Mouse (Mus musculus): ENCODE measurements at regions not wholly inside any gene's neighbourhood (a gene's known extent, or its start where the extent isn't known, plus 50 kb on each side); places are given as distances from the start of the nearest gene placed in this dataset.
A peak's percentile ranks its signal among the peaks of the same experiment; 100 is the strongest.

- H3K4me1 ChIP-seq (ENCODE audit: control insufficient read depth, insufficient read depth, low read length) = no peaks in the 10 kb centered on the region; the same call in 1 of the 2 replicates
- no peak for TF ChIP-seq POLR2A (IDR thresholded peaks at IDR 0.05; ENCODE audit: borderline replicate concordance, control insufficient read depth, low read depth, low read length)
- no peak for TF ChIP-seq CTCF (IDR thresholded peaks at IDR 0.05; ENCODE audit: control insufficient read depth, insufficient read depth, low read length)
- whole genome bisulfite sequencing = 86% methylated on average over 7 of the region's 7 CpGs
- H3K27ac ChIP-seq (ENCODE audit: control insufficient read depth, insufficient read depth, low read depth, low read length, poor library complexity) = no peak overlapping the region
- H3K4me3 ChIP-seq (replicated peaks; ENCODE audit: control insufficient read depth, low read depth, low read length) = no peak overlapping the region
Observed at GRCm38 (mm10) chr2:33966984-33967421, 79.3 kb upstream of the Mvb12b start.

GRCm38 (mm10) chr2:33966389-33966983 is 78.7 kb upstream of the Mvb12b start:
- TF ChIP-seq CTCF (IDR thresholded peaks at IDR 0.05; ENCODE audit: control insufficient read depth, insufficient read depth, low read length) (no peak), POLR2A (IDR thresholded peaks at IDR 0.05; ENCODE audit: borderline replicate concordance, control insufficient read depth, low read depth, low read length) (no peak)
- no peak overlapping the region for H3K4me3 ChIP-seq (replicated peaks; ENCODE audit: control insufficient read depth, low read depth, low read length)
- no peak overlapping the region for H3K27ac ChIP-seq (ENCODE audit: control insufficient read depth, insufficient read depth, low read depth, low read length, poor library complexity)
- no peaks in the 10 kb centered on the region; the same call in 1 of the 2 replicates for H3K4me1 ChIP-seq (ENCODE audit: control insufficient read depth, insufficient read depth, low read length)
- 74% methylated on average over 35 of the region's 35 CpGs for WGBS

- TF ChIP-seq POLR2A (IDR thresholded peaks at IDR 0.05; ENCODE audit: borderline replicate concordance, control insufficient read depth, low read depth, low read length) (no peak), CTCF (IDR thresholded peaks at IDR 0.05; ENCODE audit: control insufficient read depth, insufficient read depth, low read length) (no peak)
- Histone ChIP-seq H3K27ac (ENCODE audit: control insufficient read depth, insufficient read depth, low read depth, low read length, poor library complexity) (no peak overlapping the region), H3K4me3 (replicated peaks; ENCODE audit: control insufficient read depth, low read depth, low read length) (no peak overlapping the region), H3K4me1 (ENCODE audit: control insufficient read depth, insufficient read depth, low read length) (no peaks in the 10 kb centered on the region)
- WGBS = 79% methylated on average over 5 of the region's 5 CpGs
Observed at GRCm38 (mm10) chr2:33964096-33964495, 76.3 kb upstream of the Mvb12b start.

- no peak overlapping the region for H3K27ac ChIP-seq (ENCODE audit: control insufficient read depth, insufficient read depth, low read depth, low read length, poor library complexity)
- 65% methylated on average over 14 of the region's 14 CpGs for WGBS
- H3K4me3 ChIP-seq (replicated peaks; ENCODE audit: control insufficient read depth, low read depth, low read length) = no peak overlapping the region
- TF ChIP-seq CTCF (IDR thresholded peaks at IDR 0.05; ENCODE audit: control insufficient read depth, insufficient read depth, low read length) (no peak), POLR2A (IDR thresholded peaks at IDR 0.05; ENCODE audit: borderline replicate concordance, control insufficient read depth, low read depth, low read length) (no peak)
- no peaks in the 10 kb centered on the region for H3K4me1 ChIP-seq (ENCODE audit: control insufficient read depth, insufficient read depth, low read length)
Observed at GRCm38 (mm10) chr2:33962355-33963037, 74.8 kb upstream of the Mvb12b start.

GRCm38 (mm10) chr2:33961566-33961965 is 73.8 kb upstream of the Mvb12b start:
- TF ChIP-seq CTCF (IDR thresholded peaks at IDR 0.05; ENCODE audit: control insufficient read depth, insufficient read depth, low read length) (no peak), POLR2A (IDR thresholded peaks at IDR 0.05; ENCODE audit: borderline replicate concordance, control insufficient read depth, low read depth, low read length) (no peak)
- WGBS = 76% methylated on average over 2 of the region's 2 CpGs
- H3K27ac ChIP-seq (ENCODE audit: control insufficient read depth, insufficient read depth, low read depth, low read length, poor library complexity) = no peak overlapping the region
- no peak overlapping the region for H3K4me3 ChIP-seq (replicated peaks; ENCODE audit: control insufficient read depth, low read depth, low read length)
- no peaks in the 10 kb centered on the region for H3K4me1 ChIP-seq (ENCODE audit: control insufficient read depth, insufficient read depth, low read length)

GRCm38 (mm10) chr2:33957754-33958153 is 70.0 kb upstream of the Mvb12b start:
- 59% methylated on average over 6 of the region's 6 CpGs for WGBS
- Histone ChIP-seq H3K4me3 (replicated peaks; ENCODE audit: control insufficient read depth, low read depth, low read length) (no peak overlapping the region), H3K4me1 (ENCODE audit: control insufficient read depth, insufficient read depth, low read length) (no peaks in the 10 kb centered on the region; the same call in 1 of the 2 replicates), H3K27ac (ENCODE audit: control insufficient read depth, insufficient read depth, low read depth, low read length, poor library complexity) (no peak overlapping the region)
- TF ChIP-seq CTCF (IDR thresholded peaks at IDR 0.05; ENCODE audit: control insufficient read depth, insufficient read depth, low read length) = peak; percentile 74
- no peak for TF ChIP-seq POLR2A (IDR thresholded peaks at IDR 0.05; ENCODE audit: borderline replicate concordance, control insufficient read depth, low read depth, low read length)

GRCm38 (mm10) chr2:33944301-33944700 is 56.6 kb upstream of the Mvb12b start:
- Histone ChIP-seq H3K4me3 (replicated peaks; ENCODE audit: control insufficient read depth, low read depth, low read length) (no peak overlapping the region), H3K27ac (ENCODE audit: control insufficient read depth, insufficient read depth, low read depth, low read length, poor library complexity) (no peak overlapping the region), H3K4me1 (ENCODE audit: control insufficient read depth, insufficient read depth, low read length) (no peaks in the 10 kb centered on the region; the same call in 1 of the 2 replicates)
- no peak for TF ChIP-seq POLR2A (IDR thresholded peaks at IDR 0.05; ENCODE audit: borderline replicate concordance, control insufficient read depth, low read depth, low read length)
- 45% methylated on average over 3 of the region's 3 CpGs for WGBS

- WGBS = 55% methylated on average over 2 of the region's 2 CpGs
- Histone ChIP-seq H3K4me1 (ENCODE audit: control insufficient read depth, insufficient read depth, low read length) (no peaks in the 10 kb centered on the region), H3K4me3 (replicated peaks; ENCODE audit: control insufficient read depth, low read depth, low read length) (no peak overlapping the region), H3K27ac (ENCODE audit: control insufficient read depth, insufficient read depth, low read depth, low read length, poor library complexity) (no peak overlapping the region)
- no peak for TF ChIP-seq POLR2A (IDR thresholded peaks at IDR 0.05; ENCODE audit: borderline replicate concordance, control insufficient read depth, low read depth, low read length)
- TF ChIP-seq CTCF (IDR thresholded peaks at IDR 0.05; ENCODE audit: control insufficient read depth, insufficient read depth, low read length) = no peak
Observed at GRCm38 (mm10) chr2:33942085-33942484, 54.3 kb upstream of the Mvb12b start.

Data from bone marrow, adult 2 months (tissue).